Mouse (Mus musculus) lung, postnatal 36 days (tissue): ENCODE data around the gene Sctr.
A peak's percentile ranks its signal among the peaks of the same experiment; 100 is the strongest.

Experiments
- DNase-seq: peaks from one replicate; pipeline ENCODE4 v3.0.0; 2022; ENCODE audit warnings: mixed read lengths

Sctr gene

GRCm38 (mm10) chr1:120006844-120007790 is at the start of gene Sctr:
Sctr (plus strand) TSS chr1:120006894.
- DNase-seq = no peak

GRCm38 (mm10) chr1:119957716-119958222 is 48.9 kb upstream of the Sctr start:
- DNase-seq = no peak

- DNase-seq = no peak
Measured at GRCm38 (mm10) chr1:119959464-119959863, 47.2 kb upstream of the Sctr start.

- DNase-seq = no peak
Measured at GRCm38 (mm10) chr1:119959920-119960319, 46.8 kb upstream of the Sctr start.

GRCm38 (mm10) chr1:119965804-119966514 is 40.7 kb upstream of the Sctr start:
- peak; percentile 5 for DNase-seq

DNA sequence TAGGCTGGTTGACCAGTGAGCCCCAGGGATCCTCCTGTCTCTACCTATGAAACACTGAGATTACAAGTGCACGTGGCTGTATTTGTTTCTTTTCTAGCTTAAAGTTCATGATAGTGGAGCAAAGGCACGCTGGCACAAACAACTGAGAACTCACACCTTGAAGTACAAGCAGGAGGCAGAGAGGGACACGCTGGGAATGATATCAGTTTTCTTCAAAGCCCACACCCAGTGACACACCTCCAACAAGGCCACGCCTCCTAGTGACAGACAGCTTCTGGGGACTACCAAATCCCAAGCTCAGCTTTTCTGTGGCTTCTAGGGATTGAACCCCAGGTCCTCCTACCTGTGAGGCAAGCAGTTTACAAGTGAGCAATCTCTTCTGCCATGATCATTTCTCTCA is 33.6 kb upstream of the Sctr start:
- DNase-seq = no peak

GRCm38 (mm10) chr1:119975141-119975540 is 31.6 kb upstream of the Sctr start:
- no peak for DNase-seq

DNA sequence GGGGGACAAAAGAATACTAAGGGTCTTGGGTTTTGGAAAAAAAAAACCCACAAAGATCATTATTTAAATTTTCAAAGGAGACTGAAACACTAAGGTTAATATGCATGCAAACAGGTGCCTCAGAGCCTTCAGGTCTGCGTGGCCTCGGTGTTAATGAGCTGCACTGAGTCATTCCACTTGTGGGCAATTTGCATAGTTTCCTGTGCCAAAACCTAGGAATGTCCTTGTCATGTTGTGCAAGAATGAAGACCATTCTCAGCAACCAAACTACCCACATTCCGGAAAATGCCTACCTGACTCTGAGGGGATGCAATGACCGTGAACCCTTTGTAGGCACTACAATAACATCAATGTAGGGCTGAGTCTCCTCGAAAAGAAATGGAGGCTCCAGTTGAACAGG is 20.1 kb upstream of the Sctr start:
- DNase-seq = no peak

DNA sequence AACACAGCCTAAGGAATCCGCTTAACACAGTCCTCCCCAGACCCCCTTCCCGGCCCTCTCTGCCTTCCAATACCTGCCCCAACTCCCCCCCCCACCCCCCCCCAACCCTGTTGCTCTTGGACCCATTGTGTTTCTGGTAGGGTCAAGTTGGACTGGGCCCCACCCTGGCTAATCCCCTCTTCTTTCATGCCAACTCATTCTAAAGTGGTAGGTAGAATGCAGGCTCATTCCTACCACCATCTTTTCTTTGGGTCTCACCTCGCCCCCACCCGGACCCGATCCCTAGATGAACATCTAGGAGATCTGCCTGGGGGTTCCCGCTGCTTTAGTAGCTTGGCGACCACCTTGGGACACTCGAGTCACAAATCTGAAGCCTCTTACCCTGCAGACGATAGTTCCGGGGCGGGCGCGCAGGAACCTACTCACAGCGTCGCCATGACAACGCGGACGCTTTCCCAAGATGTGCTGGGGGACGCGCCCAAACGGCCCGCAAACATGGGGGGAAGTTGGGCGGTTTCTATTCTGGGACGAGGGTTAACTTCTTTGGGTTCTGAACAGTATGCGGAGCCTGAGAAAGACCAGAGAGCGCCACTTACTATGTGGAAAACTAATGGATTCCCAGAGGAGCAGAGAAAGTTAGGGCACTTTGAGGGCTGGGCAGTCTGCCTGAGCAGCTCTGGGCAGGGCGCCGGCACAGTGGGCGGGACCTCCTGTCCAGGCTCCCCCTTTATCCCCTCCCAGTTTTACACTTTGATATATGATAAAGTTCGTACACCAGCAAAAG is 9.7 kb upstream of the Sctr start, which contains the start of gene Cfap221:
Gene Cfap221, minus strand, starts transcription at position 437 of the 784 bp plus-strand sequence.
- DNase-seq = peak; percentile 62

- DNase-seq = peak; percentile 49
Measured at GRCm38 (mm10) chr1:119997644-119998043, 9.1 kb upstream of the Sctr start.

DNA sequence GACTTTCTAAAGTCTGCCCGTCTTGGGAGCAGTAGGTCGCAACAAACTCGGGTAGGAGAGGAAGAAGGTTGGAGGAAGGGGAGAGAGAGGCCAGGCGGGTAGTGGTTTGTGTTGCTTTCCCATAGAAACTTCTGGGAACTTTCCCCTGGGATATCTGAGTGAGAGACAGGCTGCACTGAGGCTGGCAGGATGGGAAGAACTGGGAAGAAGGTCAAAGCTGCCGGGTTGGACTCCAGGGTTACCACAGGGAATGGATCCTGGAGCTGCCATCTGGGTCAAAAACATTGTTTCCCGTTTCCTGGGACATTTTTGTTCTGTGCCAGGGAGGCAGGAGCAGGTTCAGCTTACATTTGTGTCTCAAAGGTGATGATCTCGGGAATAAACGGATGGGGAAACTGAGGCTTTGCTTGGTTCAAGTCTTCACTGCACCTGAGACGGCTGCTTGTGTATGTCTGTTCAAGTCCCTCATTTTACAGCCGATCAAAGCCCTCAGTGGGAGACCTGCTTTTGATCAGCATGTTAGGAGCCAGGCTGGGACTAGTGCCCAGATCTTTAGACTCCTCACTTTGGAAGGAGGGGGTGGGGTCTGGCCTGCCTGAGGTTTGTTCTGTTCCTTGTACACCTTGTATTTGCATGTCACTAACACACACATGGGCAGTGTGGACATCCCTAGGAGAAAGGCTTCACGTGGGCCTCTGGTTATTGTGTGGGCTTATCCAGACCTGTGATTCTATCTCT is 1.3 kb downstream of the Sctr start:
- DNase-seq = no peak

- DNase-seq = no peak
Measured at GRCm38 (mm10) chr1:120012638-120013037, 5.9 kb downstream of the Sctr start.

DNA sequence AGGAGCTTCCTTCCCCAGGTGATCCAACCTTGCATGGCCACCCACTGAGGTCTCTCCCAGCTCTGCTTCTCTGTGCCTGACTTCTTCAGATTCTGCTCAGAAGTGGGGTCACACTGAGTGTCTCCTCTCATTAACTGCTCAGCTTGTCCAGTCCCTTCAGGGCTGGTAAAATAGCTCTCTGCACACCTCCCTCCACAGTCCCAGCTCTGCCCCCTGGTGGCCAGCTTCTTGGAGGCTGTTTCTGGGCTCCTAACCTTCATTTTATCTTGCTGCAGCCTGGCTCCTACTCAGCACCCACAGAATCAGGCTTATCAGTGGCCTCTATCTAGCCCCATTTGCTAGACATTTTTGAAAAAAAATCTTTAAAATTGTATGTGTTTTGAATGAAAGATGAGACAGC is 6.4 kb downstream of the Sctr start:
- peak; percentile 65 for DNase-seq

DNA sequence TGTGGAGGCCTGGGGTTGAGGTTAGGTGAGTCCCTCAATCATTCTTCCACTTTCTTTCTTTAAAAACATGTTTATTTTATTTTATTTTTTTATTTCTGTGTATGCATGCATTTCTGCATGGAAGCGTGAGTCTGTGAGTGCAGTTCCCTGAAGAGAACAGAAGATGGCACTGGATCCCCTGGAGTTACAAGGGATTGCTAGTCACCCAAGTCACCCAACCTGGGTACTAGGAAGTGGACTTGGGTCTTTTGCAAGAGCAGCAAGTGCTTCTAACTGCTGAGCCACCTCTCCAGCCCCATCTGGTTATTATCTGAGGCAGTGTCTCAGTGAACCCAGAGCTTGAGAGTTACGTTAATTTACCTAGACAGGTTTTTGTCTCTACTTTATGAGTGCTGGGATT is 9.5 kb downstream of the Sctr start:
- DNase-seq = peak; percentile 17

GRCm38 (mm10) chr1:120018900-120019299 is 12.2 kb downstream of the Sctr start:
- no peak for DNase-seq

- DNase-seq = no peak
Measured at GRCm38 (mm10) chr1:120019428-120019827, 12.7 kb downstream of the Sctr start.

DNA sequence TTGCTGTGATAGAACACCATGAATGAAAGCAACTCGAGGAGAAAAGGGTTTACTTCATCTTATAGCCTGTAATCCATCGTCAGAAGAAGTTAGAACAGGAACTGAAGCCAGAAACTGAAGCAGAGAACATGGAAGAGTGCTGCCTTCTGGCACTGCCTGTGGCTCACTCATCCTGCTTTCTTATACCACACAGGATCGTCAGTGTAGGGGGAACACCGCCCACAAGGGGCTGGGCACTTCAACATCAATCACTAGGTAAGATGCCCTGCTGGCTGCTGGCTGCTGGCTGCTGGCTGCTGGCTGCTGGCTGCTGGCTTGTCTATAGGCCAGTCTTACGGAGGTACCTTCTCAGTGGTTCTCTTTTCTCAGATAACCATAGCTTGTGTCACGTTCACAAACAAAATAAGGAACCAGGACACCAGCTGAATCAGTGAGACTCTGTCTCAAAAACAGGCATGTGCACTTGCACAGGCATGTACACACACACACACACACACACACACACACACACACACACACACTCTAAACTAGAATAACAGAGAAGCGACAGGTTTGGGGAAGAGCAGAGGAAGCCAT is 13.7 kb downstream of the Sctr start:
- no peak for DNase-seq

- DNase-seq = no peak
Measured at GRCm38 (mm10) chr1:120021951-120022350, 15.3 kb downstream of the Sctr start.

DNA sequence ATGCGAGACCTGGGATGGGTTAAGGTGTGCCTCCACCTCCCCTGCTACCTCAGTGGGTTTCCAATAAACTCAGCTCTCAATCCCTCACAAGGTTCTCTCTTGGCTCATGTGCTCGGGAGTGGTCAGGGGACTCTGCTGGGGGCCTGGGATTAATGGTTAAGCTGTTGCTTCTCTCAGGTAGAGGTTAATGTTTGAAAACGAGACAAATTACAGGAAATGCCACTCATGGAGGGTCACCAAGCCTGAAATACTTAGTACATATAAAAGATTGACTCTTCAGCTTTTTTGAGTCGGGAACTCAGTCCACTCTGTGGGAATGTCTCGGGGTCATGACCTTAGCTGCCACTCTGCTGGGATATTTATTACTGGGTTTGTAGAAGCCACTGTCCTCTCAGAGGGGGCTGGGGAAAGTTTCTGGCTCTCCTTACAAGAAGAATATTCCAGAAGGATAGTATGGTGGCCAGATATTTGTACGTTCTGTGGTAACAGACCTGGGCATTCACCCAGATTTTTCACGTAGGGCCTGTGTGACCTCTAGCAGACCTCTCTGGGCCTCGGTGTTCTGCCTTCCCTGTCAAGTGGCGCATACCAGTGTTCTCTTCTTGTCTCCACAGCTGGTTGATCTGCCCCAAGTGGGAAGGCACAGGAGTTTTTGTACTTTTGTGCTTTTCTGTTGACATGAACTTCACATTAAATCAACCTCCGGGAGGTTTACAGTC is 17.8 kb downstream of the Sctr start:
- DNase-seq = no peak

DNA sequence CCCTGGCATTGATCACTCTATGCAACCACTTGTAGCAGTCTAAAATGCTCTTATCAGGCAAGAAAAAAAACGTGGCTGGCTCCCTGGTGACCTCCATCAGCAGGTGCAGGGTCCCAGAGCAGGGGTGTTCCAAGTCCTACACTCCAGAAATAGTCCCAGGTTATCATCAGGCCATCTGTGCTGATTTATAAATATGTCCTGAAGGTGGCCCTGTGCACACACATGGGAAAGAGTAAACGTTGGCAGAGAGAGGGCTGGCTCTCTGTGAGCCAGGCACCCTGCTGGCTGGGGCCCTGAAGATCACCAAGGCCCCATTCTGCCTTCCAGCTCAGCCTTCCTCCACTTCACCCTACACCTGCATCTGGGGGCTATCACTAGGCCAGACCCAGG is 18.4 kb downstream of the Sctr start:
- DNase-seq = no peak

GRCm38 (mm10) chr1:120027693-120028092 is 21.0 kb downstream of the Sctr start:
- DNase-seq = peak; percentile 27
